Mouse (Mus musculus): ENCODE measurements at regions not wholly inside any gene's neighbourhood (a gene's known extent, or its start where the extent isn't known, plus 50 kb on each side); places are given as distances from the start of the nearest gene placed in this dataset.
"Not testable (repeated sequence)": the region's sequence is repeated elsewhere in the genome, so short reads cannot be mapped to it uniquely, and the experiment has no call there.

- no peak for ATAC-seq (ENCODE audit: insufficient number of reproducible peaks, low FRiP score)
- H3K27ac ChIP-seq (ENCODE audit: poor library complexity, severe bottlenecking): no peak overlapping the region
- WGBS: 86% methylated on average over 1 of the region's 1 CpGs
- no peaks in the 10 kb centered on the region for H3K27me3 ChIP-seq (replicated peaks)
- no peaks in the 10 kb centered on the region for H3K4me1 ChIP-seq (replicated peaks)
- no peaks in the 10 kb centered on the region; the same call in 1 of the 2 replicates for H3K9me3 ChIP-seq (replicated peaks)
- no peaks in the 10 kb centered on the region for H3K36me3 ChIP-seq
- no peak overlapping the region for H3K9ac ChIP-seq
- no peak overlapping the region for H3K4me3 ChIP-seq
- no peak overlapping the region for H3K4me2 ChIP-seq
These were observed 487.8 kb downstream of the Ets1 start for GRCm38 (mm10) chr9:33123841-33124240.

GRCm38 (mm10) chr9:33152186-33152585 lies 516.2 kb downstream of the Ets1 start:
- 45% methylated on average over 1 of the region's 1 CpGs for WGBS
- H3K27ac ChIP-seq (ENCODE audit: poor library complexity, severe bottlenecking): no peak overlapping the region

GRCm38 (mm10) chr9:33168159-33168558 lies 532.1 kb downstream of the Ets1 start:
- H3K4me3 ChIP-seq: no peak overlapping the region
- no peaks in the 10 kb centered on the region for H3K9me3 ChIP-seq (replicated peaks)
- no peak for ATAC-seq (ENCODE audit: insufficient number of reproducible peaks, low FRiP score)
- WGBS: 63% methylated on average over 6 of the region's 6 CpGs
- H3K9ac ChIP-seq: no peak overlapping the region
- no peaks in the 10 kb centered on the region for H3K36me3 ChIP-seq
- no peaks in the 10 kb centered on the region for H3K27me3 ChIP-seq (replicated peaks)
- H3K27ac ChIP-seq (ENCODE audit: poor library complexity, severe bottlenecking): no peak overlapping the region
- H3K4me2 ChIP-seq: no peak overlapping the region
- no peaks in the 10 kb centered on the region for H3K4me1 ChIP-seq (replicated peaks)

More at GRCm38 (mm10) chr9:33152186-33152585, 516.2 kb downstream of the Ets1 start:
- Histone ChIP-seq H3K27me3 (replicated peaks) (no peaks in the 10 kb centered on the region), H3K36me3 (no peaks in the 10 kb centered on the region), H3K9ac (no peak overlapping the region), H3K9me3 (replicated peaks) (no peaks in the 10 kb centered on the region), H3K4me2 (no peak overlapping the region), H3K4me3 (no peak overlapping the region), H3K4me1 (replicated peaks) (no peaks in the 10 kb centered on the region)
- no peak for ATAC-seq (ENCODE audit: insufficient number of reproducible peaks, low FRiP score)

- H3K4me3 ChIP-seq; H3K4me1 ChIP-seq (replicated peaks); H3K27ac ChIP-seq (ENCODE audit: poor library complexity, severe bottlenecking); H3K36me3 ChIP-seq; H3K4me2 ChIP-seq; H3K9ac ChIP-seq; H3K9me3 ChIP-seq (replicated peaks); H3K27me3 ChIP-seq (replicated peaks); ATAC-seq (ENCODE audit: insufficient number of reproducible peaks, low FRiP score): not testable (repeated sequence)
- WGBS: 77% methylated on average over 1 of the region's 1 CpGs
These were observed 533.1 kb downstream of the Ets1 start for GRCm38 (mm10) chr9:33169093-33169492.

GRCm38 (mm10) chr9:33180066-33180465 lies 544.0 kb downstream of the Ets1 start:
- Histone ChIP-seq H3K9me3 (replicated peaks) (no peaks in the 10 kb centered on the region), H3K4me2 (no peak overlapping the region), H3K36me3 (no peaks in the 10 kb centered on the region), H3K4me1 (replicated peaks) (no peaks in the 10 kb centered on the region), H3K27me3 (replicated peaks) (no peaks in the 10 kb centered on the region), H3K4me3 (no peak overlapping the region), H3K9ac (no peak overlapping the region), H3K27ac (ENCODE audit: poor library complexity, severe bottlenecking) (no peak overlapping the region)
- ATAC-seq (ENCODE audit: insufficient number of reproducible peaks, low FRiP score): no peak

GRCm38 (mm10) chr9:33187187-33187586 lies 551.2 kb downstream of the Ets1 start:
- no peaks in the 10 kb centered on the region for H3K9me3 ChIP-seq (replicated peaks)
- H3K4me2 ChIP-seq: no peak overlapping the region
- no peak for ATAC-seq (ENCODE audit: insufficient number of reproducible peaks, low FRiP score)
- no peaks in the 10 kb centered on the region for H3K4me1 ChIP-seq (replicated peaks)
- no peak overlapping the region for H3K9ac ChIP-seq
- WGBS: 78% methylated on average over 3 of the region's 3 CpGs
- H3K27ac ChIP-seq (ENCODE audit: poor library complexity, severe bottlenecking): no peak overlapping the region
- H3K4me3 ChIP-seq: no peak overlapping the region
- no peaks in the 10 kb centered on the region for H3K36me3 ChIP-seq
- no peaks in the 10 kb centered on the region for H3K27me3 ChIP-seq (replicated peaks)

- 77% methylated on average over 2 of the region's 2 CpGs for WGBS
- Histone ChIP-seq H3K9ac (no peak overlapping the region), H3K27ac (ENCODE audit: poor library complexity, severe bottlenecking) (no peak overlapping the region), H3K27me3 (replicated peaks) (no peaks in the 10 kb centered on the region), H3K9me3 (replicated peaks) (no peaks in the 10 kb centered on the region), H3K4me3 (no peak overlapping the region), H3K4me2 (no peak overlapping the region), H3K36me3 (no peaks in the 10 kb centered on the region), H3K4me1 (replicated peaks) (no peaks in the 10 kb centered on the region)
- no peak for ATAC-seq (ENCODE audit: insufficient number of reproducible peaks, low FRiP score)
These were observed 573.1 kb downstream of the Ets1 start for GRCm38 (mm10) chr9:33209083-33209482.

GRCm38 (mm10) chr9:33214523-33214922 lies 578.5 kb downstream of the Ets1 start:
- H3K4me2 ChIP-seq: no peak overlapping the region

GRCm38 (mm10) chr9:33220981-33221380 lies 585.0 kb downstream of the Ets1 start:
- H3K27me3 ChIP-seq (replicated peaks): no peaks in the 10 kb centered on the region
- no peaks in the 10 kb centered on the region for H3K36me3 ChIP-seq
- WGBS: 72% methylated on average over 4 of the region's 4 CpGs
- no peak overlapping the region for H3K9ac ChIP-seq
- no peaks in the 10 kb centered on the region for H3K4me1 ChIP-seq (replicated peaks)
- peaks cover 3% of the 10 kb centered on the region; the same call in 1 of the 2 replicates for H3K9me3 ChIP-seq (replicated peaks)
- no peak overlapping the region for H3K4me3 ChIP-seq
- no peak for ATAC-seq (ENCODE audit: insufficient number of reproducible peaks, low FRiP score)
- H3K27ac ChIP-seq (ENCODE audit: poor library complexity, severe bottlenecking): no peak overlapping the region
- H3K4me2 ChIP-seq: no peak overlapping the region

More at GRCm38 (mm10) chr9:33214523-33214922, 578.5 kb downstream of the Ets1 start:
- 65% methylated on average over 1 of the region's 1 CpGs for WGBS
- no peak overlapping the region for H3K27ac ChIP-seq (ENCODE audit: poor library complexity, severe bottlenecking)
- H3K4me1 ChIP-seq (replicated peaks): no peaks in the 10 kb centered on the region
- H3K27me3 ChIP-seq (replicated peaks): no peaks in the 10 kb centered on the region
- peaks cover 3% of the 10 kb centered on the region; the same call in 1 of the 2 replicates for H3K9me3 ChIP-seq (replicated peaks)
- no peaks in the 10 kb centered on the region for H3K36me3 ChIP-seq
- no peak overlapping the region for H3K4me3 ChIP-seq
- H3K9ac ChIP-seq: no peak overlapping the region
- no peak for ATAC-seq (ENCODE audit: insufficient number of reproducible peaks, low FRiP score)

GRCm38 (mm10) chr9:33222066-33222805 lies 586.2 kb downstream of the Ets1 start:
- no peak for ATAC-seq (ENCODE audit: insufficient number of reproducible peaks, low FRiP score)
- WGBS: 75% methylated on average over 11 of the region's 11 CpGs

GRCm38 (mm10) chr9:33233699-33234131 lies 597.7 kb downstream of the Ets1 start:
- Histone ChIP-seq H3K4me2 (no peak overlapping the region), H3K27me3 (replicated peaks) (no peaks in the 10 kb centered on the region), H3K4me3 (no peak overlapping the region), H3K9ac (no peak overlapping the region), H3K9me3 (replicated peaks) (no peaks in the 10 kb centered on the region), H3K36me3 (no peaks in the 10 kb centered on the region), H3K27ac (ENCODE audit: poor library complexity, severe bottlenecking) (no peak overlapping the region), H3K4me1 (replicated peaks) (no peaks in the 10 kb centered on the region)
- ATAC-seq (ENCODE audit: insufficient number of reproducible peaks, low FRiP score): no peak
- 35% methylated on average over 9 of the region's 9 CpGs for WGBS

More at GRCm38 (mm10) chr9:33222066-33222805, 586.2 kb downstream of the Ets1 start:
- no peaks in the 10 kb centered on the region for H3K27me3 ChIP-seq (replicated peaks)
- no peaks in the 10 kb centered on the region for H3K4me1 ChIP-seq (replicated peaks)
- H3K27ac ChIP-seq (ENCODE audit: poor library complexity, severe bottlenecking): no peak overlapping the region
- H3K9me3 ChIP-seq (replicated peaks): no peaks in the 10 kb centered on the region
- H3K4me2 ChIP-seq: no peak overlapping the region
- no peak overlapping the region for H3K9ac ChIP-seq
- no peaks in the 10 kb centered on the region for H3K36me3 ChIP-seq
- H3K4me3 ChIP-seq: no peak overlapping the region

- Histone ChIP-seq H3K27me3 (replicated peaks) (no peaks in the 10 kb centered on the region), H3K4me3 (no peak overlapping the region), H3K9ac (no peak overlapping the region), H3K4me2 (no peak overlapping the region), H3K4me1 (replicated peaks) (no peaks in the 10 kb centered on the region), H3K9me3 (replicated peaks) (no peaks in the 10 kb centered on the region), H3K36me3 (no peaks in the 10 kb centered on the region), H3K27ac (ENCODE audit: poor library complexity, severe bottlenecking) (no peak overlapping the region)
- no peak for ATAC-seq (ENCODE audit: insufficient number of reproducible peaks, low FRiP score)
- WGBS: 71% methylated on average over 2 of the region's 2 CpGs
These were observed 602.2 kb downstream of the Ets1 start for GRCm38 (mm10) chr9:33238190-33238589.

Measured in heart, embryonic 12.5 days (tissue).